Mouse (Mus musculus): ENCODE data around the gene Aip. TPM values are rescaled to one million over a fixed set of nuclear protein-coding genes. Genes with fewer than 3 reads are reported as not detected.

The Aip gene
- 81.3 and 94.1 TPM in 2 replicates for total RNA-seq (2021)
- long read RNA-seq, experiment 1, transcript Aip-201 (6 exons, 1,261 nt): major isoform, 84 of 113 reads
- long read RNA-seq, experiment 1, partial matches to known transcripts: 14 of 113 reads
- long read RNA-seq, experiment 1, other reads (novel, unspliced or antisense): 12 of 113 reads
- long read RNA-seq, experiment 2, transcript Aip-201 (6 exons, 1,261 nt): major isoform, 69 of 91 reads
- long read RNA-seq, experiment 2, partial matches to known transcripts: 13 of 91 reads
- long read RNA-seq, experiment 2, other reads (novel, unspliced or antisense): 5 of 91 reads

- peak; percentile 99 for DNase-seq
Observed at GRCm38 (mm10) chr19:4125741-4126696, at the start of gene Aip. Gene Aip (minus strand): TSS chr19:4125858.

- no peak for DNase-seq
Observed at GRCm38 (mm10) chr19:4172925-4173324, 47.3 kb upstream of the Aip start.

GRCm38 (mm10) chr19:4171393-4172290 lies 46.0 kb upstream of the Aip start:
- DNase-seq: no peak

- DNase-seq: no peak
Observed at GRCm38 (mm10) chr19:4170723-4171392, 45.2 kb upstream of the Aip start.

- DNase-seq: no peak
Observed at GRCm38 (mm10) chr19:4169810-4170209, 44.2 kb upstream of the Aip start.

- DNase-seq: peak; percentile 99
Observed at GRCm38 (mm10) chr19:4169378-4169784, 43.7 kb upstream of the Aip start.

- no peak for DNase-seq
Observed at GRCm38 (mm10) chr19:4166678-4167476, 41.2 kb upstream of the Aip start.

- DNase-seq: peak; percentile 78
Observed at GRCm38 (mm10) chr19:4164721-4165120, 39.1 kb upstream of the Aip start.

- DNase-seq: no peak
Observed at GRCm38 (mm10) chr19:4164100-4164499, 38.4 kb upstream of the Aip start.

- no peak for DNase-seq
Observed at GRCm38 (mm10) chr19:4163543-4163887, 37.9 kb upstream of the Aip start.

GRCm38 (mm10) chr19:4162646-4163542 lies 37.2 kb upstream of the Aip start, which contains the start of gene Rps6kb2:
Gene Rps6kb2 (minus strand): TSS chr19:4163354.
- peak; percentile 97 for DNase-seq

GRCm38 (mm10) chr19:4159049-4159448 lies 33.4 kb upstream of the Aip start:
- no peak for DNase-seq

- DNase-seq: no peak
Observed at GRCm38 (mm10) chr19:4156771-4157170, 31.1 kb upstream of the Aip start.

- no peak for DNase-seq
Observed at GRCm38 (mm10) chr19:4156073-4156579, 30.5 kb upstream of the Aip start.

- DNase-seq: no peak
Observed at GRCm38 (mm10) chr19:4155223-4156072, 29.8 kb upstream of the Aip start.

- DNase-seq: no peak
Observed at GRCm38 (mm10) chr19:4154437-4155222, 29.0 kb upstream of the Aip start.

- DNase-seq: peak; percentile 67
Observed at GRCm38 (mm10) chr19:4153232-4153654, 27.6 kb upstream of the Aip start, which contains the start of gene Ptprcap. Gene Ptprcap (plus strand): TSS chr19:4153604.

All from adrenal gland, postnatal 14 days (tissue).